Comparison of ENCODE assay signal across 1 mouse cellular context in genomic region chr5:137892954-137893353, GRCm38 (mm10).
TF ChIP-seq lines count a peak whose summit lies in the region.

No protein-coding gene starts in this region.

TF ChIP-seq in MEL, 35 proteins besides CTCF, POLR2A, EP300 and RAD21:
- TF ChIP-seq MAFK (IDR thresholded peaks at IDR 0.05; ENCODE audit: borderline replicate concordance, low read depth, low read length) (no peak), GATA1 (IDR thresholded peaks at IDR 0.05; ENCODE audit: low read depth, low read length) (no peak), ZNF384 (IDR thresholded peaks at IDR 0.05; ENCODE audit: low read depth, low read length) (no peak), ZC3H11A (IDR thresholded peaks at IDR 0.05; ENCODE audit: low read depth, low read length) (peak; percentile 24; the same call in 1 of the 2 replicates), SMC3 (IDR thresholded peaks at IDR 0.05; ENCODE audit: low read depth, low read length) (peak; percentile 64), RCOR1 (IDR thresholded peaks at IDR 0.05; ENCODE audit: low read depth, low read length) (no peak)
